Mouse (Mus musculus) CH12.LX (cell line): ENCODE data around the gene Hspbp1.

Experiments used
- CTCF ChIP-seq, 2 experiments: IDR thresholded peaks in 1 of 2; conservative IDR thresholded peaks in 1 of 2; 2 replicates each; pipeline ENCODE4 v1.5.1; 2011 to 2012; ENCODE audit warnings: low read depth in 2 of 2, low read length in 2 of 2, improper control_type of control experiment in 1 of 2, inconsistent platforms in 1 of 2, mild to moderate bottlenecking in 1 of 2, moderate library complexity in 1 of 2
- E2F4 ChIP-seq: IDR thresholded peaks from 2 replicates; pipeline ENCODE4 v1.6.1; 2011; ENCODE audit warnings: low read depth, low read length, improper control_type of control experiment; ENCODE audit not compliant: insufficient replicate concordance
- EP300 ChIP-seq: IDR thresholded peaks from 2 replicates; pipeline ENCODE4 v1.6.1; 2011; ENCODE audit warnings: low read length, improper control_type of control experiment
- NELFE ChIP-seq: IDR thresholded peaks from 2 replicates; pipeline ENCODE4 v1.6.1; 2011; ENCODE audit warnings: low read depth, low read length, improper control_type of control experiment
- ZNF384 ChIP-seq: IDR thresholded peaks from 2 replicates; pipeline ENCODE4 v1.6.1; 2012; ENCODE audit warnings: low read depth, low read length, improper control_type of control experiment, inconsistent platforms

GRCm38 (mm10) chr7:4629586-4629985 lies 55.3 kb downstream of the Hspbp1 start:
- TF ChIP-seq EP300 = no peak
- no peak for TF ChIP-seq ZNF384
- TF ChIP-seq CTCF (conservative IDR thresholded peaks at IDR 0.05 in 1 of 2, IDR thresholded peaks at IDR 0.05 in 1 of 2; ENCODE audit: low read depth in 2 of 2, low read length in 2 of 2) = no peak
- no peak for TF ChIP-seq E2F4
- TF ChIP-seq NELFE = no peak
